Mouse (Mus musculus): ENCODE results near the gene Cnot6l. TPM values are rescaled to one million over a fixed set of nuclear protein-coding genes. Genes with fewer than 3 reads are reported as not detected.

The Cnot6l gene
- total RNA-seq, 1 experiment = 8.4 TPM

- DNase-seq (ENCODE audit: low read depth, low spot score) = no peak
- no peak for TF ChIP-seq CHD2 (IDR thresholded peaks at IDR 0.05; ENCODE audit: low read depth, low read length)
- no peak for TF ChIP-seq ZC3H11A (IDR thresholded peaks at IDR 0.05; ENCODE audit: borderline replicate concordance, low read depth, low read length)
- no peak for TF ChIP-seq MAFK (IDR thresholded peaks at IDR 0.05; ENCODE audit: insufficient read depth, low read depth, low read length)
- no peak for TF ChIP-seq ZNF384 (IDR thresholded peaks at IDR 0.05; ENCODE audit: low read depth, low read length)
- TF ChIP-seq HCFC1 (IDR thresholded peaks at IDR 0.05; ENCODE audit: borderline replicate concordance, insufficient read depth, low read length) = no peak
- Histone ChIP-seq H3K36me3 (ENCODE audit: control insufficient read depth, insufficient read depth, low read length, poor library complexity, severe bottlenecking) (peaks cover 3% of the 10 kb centered on the region; the same call in 1 of the 2 replicates), H3K4me1 (ENCODE audit: control insufficient read depth in 2 of 2, insufficient read depth in 2 of 2, low read length in 2 of 2, poor library complexity in 1 of 2) (no peaks in the 10 kb centered on the region), H3K9ac (ENCODE audit: insufficient read depth, low read depth, low read length, poor library complexity, severe bottlenecking) (no peak overlapping the region), H3K27ac (ENCODE audit: insufficient read depth, low read depth, low read length, poor library complexity, severe bottlenecking) (no peak overlapping the region), H3K4me3 (ENCODE audit: insufficient read depth in 1 of 2, low read depth in 1 of 2, low read length in 2 of 2, poor library complexity in 1 of 2, severe bottlenecking in 1 of 2) (no peak overlapping the region), H3K9me3 (ENCODE audit: control insufficient read depth, insufficient read depth, low read depth, low read length) (no peaks in the 10 kb centered on the region)
- in situ Hi-C loops (cut with MboI; ENCODE audit: low sequenced_read_pairs in 2 of 2, unreplicated experiment in 2 of 2) = no loop called here
Observed at GRCm38 (mm10) chr5:96079026-96079425, 84.9 kb downstream of the Cnot6l start.

GRCm38 (mm10) chr5:96065591-96065990 lies 98.4 kb downstream of the Cnot6l start:
- Histone ChIP-seq H3K36me3 (ENCODE audit: control insufficient read depth, insufficient read depth, low read length, poor library complexity, severe bottlenecking) (no peaks in the 10 kb centered on the region), H3K9ac (ENCODE audit: insufficient read depth, low read depth, low read length, poor library complexity, severe bottlenecking) (no peak overlapping the region), H3K27ac (ENCODE audit: insufficient read depth, low read depth, low read length, poor library complexity, severe bottlenecking) (no peak overlapping the region), H3K9me3 (ENCODE audit: control insufficient read depth, insufficient read depth, low read depth, low read length) (no peaks in the 10 kb centered on the region), H3K4me3 (ENCODE audit: insufficient read depth in 1 of 2, low read depth in 1 of 2, low read length in 2 of 2, poor library complexity in 1 of 2, severe bottlenecking in 1 of 2) (no peak overlapping the region), H3K4me1 (ENCODE audit: control insufficient read depth in 2 of 2, insufficient read depth in 2 of 2, low read length in 2 of 2, poor library complexity in 1 of 2) (no peaks in the 10 kb centered on the region)
- in situ Hi-C loops (cut with MboI; ENCODE audit: low sequenced_read_pairs in 2 of 2, unreplicated experiment in 2 of 2) = no loop called here
- TF ChIP-seq CHD2 (IDR thresholded peaks at IDR 0.05; ENCODE audit: low read depth, low read length) (no peak), MAFK (IDR thresholded peaks at IDR 0.05; ENCODE audit: insufficient read depth, low read depth, low read length) (no peak), ZC3H11A (IDR thresholded peaks at IDR 0.05; ENCODE audit: borderline replicate concordance, low read depth, low read length) (no peak), HCFC1 (IDR thresholded peaks at IDR 0.05; ENCODE audit: borderline replicate concordance, insufficient read depth, low read length) (no peak), ZNF384 (IDR thresholded peaks at IDR 0.05; ENCODE audit: low read depth, low read length) (no peak)
- DNase-seq (ENCODE audit: low read depth, low spot score) = no peak

GRCm38 (mm10) chr5:96042492-96042891 lies 121.5 kb downstream of the Cnot6l start:
- no peak for TF ChIP-seq ZC3H11A (IDR thresholded peaks at IDR 0.05; ENCODE audit: borderline replicate concordance, low read depth, low read length)
- TF ChIP-seq MAFK (IDR thresholded peaks at IDR 0.05; ENCODE audit: insufficient read depth, low read depth, low read length) = no peak
- TF ChIP-seq ZNF384 (IDR thresholded peaks at IDR 0.05; ENCODE audit: low read depth, low read length) = no peak
- TF ChIP-seq HCFC1 (IDR thresholded peaks at IDR 0.05; ENCODE audit: borderline replicate concordance, insufficient read depth, low read length) = no peak
- TF ChIP-seq CHD2 (IDR thresholded peaks at IDR 0.05; ENCODE audit: low read depth, low read length) = no peak
- no peak for DNase-seq (ENCODE audit: low read depth, low spot score)
- no peaks in the 10 kb centered on the region for H3K36me3 ChIP-seq (ENCODE audit: control insufficient read depth, insufficient read depth, low read length, poor library complexity, severe bottlenecking)
- H3K4me3 ChIP-seq (ENCODE audit: insufficient read depth in 1 of 2, low read depth in 1 of 2, low read length in 2 of 2, poor library complexity in 1 of 2, severe bottlenecking in 1 of 2) = no peak overlapping the region
- no peaks in the 10 kb centered on the region for H3K9me3 ChIP-seq (ENCODE audit: control insufficient read depth, insufficient read depth, low read depth, low read length)
- in situ Hi-C loops (cut with MboI; ENCODE audit: low sequenced_read_pairs in 2 of 2, unreplicated experiment in 2 of 2) = no loop called here
- no peak overlapping the region for H3K9ac ChIP-seq (ENCODE audit: insufficient read depth, low read depth, low read length, poor library complexity, severe bottlenecking)
- H3K4me1 ChIP-seq (ENCODE audit: control insufficient read depth in 2 of 2, insufficient read depth in 2 of 2, low read length in 2 of 2, poor library complexity in 1 of 2) = no peaks in the 10 kb centered on the region
- H3K27ac ChIP-seq (ENCODE audit: insufficient read depth, low read depth, low read length, poor library complexity, severe bottlenecking) = no peak overlapping the region

GRCm38 (mm10) chr5:96041507-96042104 lies 122.4 kb downstream of the Cnot6l start:
- in situ Hi-C loops (cut with MboI; ENCODE audit: low sequenced_read_pairs in 2 of 2, unreplicated experiment in 2 of 2) = no loop called here
- DNase-seq (ENCODE audit: low read depth, low spot score) = no peak
- Histone ChIP-seq H3K36me3 (ENCODE audit: control insufficient read depth, insufficient read depth, low read length, poor library complexity, severe bottlenecking) (no peaks in the 10 kb centered on the region), H3K4me1 (ENCODE audit: control insufficient read depth in 2 of 2, insufficient read depth in 2 of 2, low read length in 2 of 2, poor library complexity in 1 of 2) (no peaks in the 10 kb centered on the region), H3K9me3 (ENCODE audit: control insufficient read depth, insufficient read depth, low read depth, low read length) (no peaks in the 10 kb centered on the region), H3K9ac (ENCODE audit: insufficient read depth, low read depth, low read length, poor library complexity, severe bottlenecking) (no peak overlapping the region), H3K4me3 (ENCODE audit: insufficient read depth in 1 of 2, low read depth in 1 of 2, low read length in 2 of 2, poor library complexity in 1 of 2, severe bottlenecking in 1 of 2) (no peak overlapping the region), H3K27ac (ENCODE audit: insufficient read depth, low read depth, low read length, poor library complexity, severe bottlenecking) (no peak overlapping the region)
- TF ChIP-seq MAFK (IDR thresholded peaks at IDR 0.05; ENCODE audit: insufficient read depth, low read depth, low read length) (no peak), CHD2 (IDR thresholded peaks at IDR 0.05; ENCODE audit: low read depth, low read length) (no peak), HCFC1 (IDR thresholded peaks at IDR 0.05; ENCODE audit: borderline replicate concordance, insufficient read depth, low read length) (no peak), ZC3H11A (IDR thresholded peaks at IDR 0.05; ENCODE audit: borderline replicate concordance, low read depth, low read length) (no peak), ZNF384 (IDR thresholded peaks at IDR 0.05; ENCODE audit: low read depth, low read length) (no peak)

Measured in ES-E14 (cell line).